Mouse (Mus musculus) embryo, embryonic 10 days (tissue): ENCODE results near the gene Dlx2.

Experiments used
- DNase-seq: peaks from one replicate; pipeline ENCODE4 v3.0.0-alpha.2; 2015; ENCODE audit warnings: low spot score

Dlx2 gene

DNA sequence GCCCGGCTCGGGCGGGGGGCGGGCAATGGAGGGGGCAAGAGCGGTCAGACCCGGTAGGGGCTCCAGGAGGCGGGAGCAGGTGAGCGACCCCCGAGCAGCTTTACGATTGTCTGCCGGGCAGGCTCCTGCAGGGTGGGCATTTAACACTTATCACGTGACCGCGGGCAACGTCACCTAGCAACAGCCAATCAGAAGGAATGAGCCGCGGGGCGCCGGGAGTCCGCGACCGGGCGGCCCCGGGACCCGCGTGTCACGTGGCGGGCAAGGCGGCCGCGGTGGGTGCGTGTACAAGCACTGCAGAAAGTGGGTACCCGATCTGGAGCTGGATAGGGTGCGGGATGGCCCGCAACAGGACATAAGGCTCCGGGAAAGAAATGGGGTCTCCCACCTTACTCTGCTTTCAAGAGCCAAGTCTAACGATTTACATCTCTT, at the start of gene Dlx2:
Gene Dlx2 (minus strand): TSS at position 115 of the 432 bp plus-strand sequence.
- DNase-seq: peak; percentile 93

DNA sequence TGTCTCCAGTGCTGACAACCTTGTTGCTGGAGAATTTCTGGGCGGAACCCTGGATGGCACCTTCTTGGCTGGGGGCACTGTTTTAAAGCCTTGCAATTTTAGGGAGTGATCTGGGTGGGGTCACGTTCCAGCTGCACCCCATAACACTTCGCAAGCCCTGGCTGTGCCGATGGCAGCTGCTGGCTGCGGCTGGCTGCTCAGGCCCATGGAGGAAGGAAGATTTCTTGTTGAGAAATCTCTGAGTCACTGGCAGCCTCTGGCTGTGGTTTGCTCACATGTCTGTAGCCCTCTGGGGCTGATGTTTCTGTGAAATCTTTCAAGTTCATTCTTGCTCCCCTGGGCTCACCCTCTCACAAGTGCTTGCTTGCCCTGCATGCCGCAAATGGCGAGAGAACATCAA, 47.9 kb upstream of the Dlx2 start:
- DNase-seq: no peak

DNA sequence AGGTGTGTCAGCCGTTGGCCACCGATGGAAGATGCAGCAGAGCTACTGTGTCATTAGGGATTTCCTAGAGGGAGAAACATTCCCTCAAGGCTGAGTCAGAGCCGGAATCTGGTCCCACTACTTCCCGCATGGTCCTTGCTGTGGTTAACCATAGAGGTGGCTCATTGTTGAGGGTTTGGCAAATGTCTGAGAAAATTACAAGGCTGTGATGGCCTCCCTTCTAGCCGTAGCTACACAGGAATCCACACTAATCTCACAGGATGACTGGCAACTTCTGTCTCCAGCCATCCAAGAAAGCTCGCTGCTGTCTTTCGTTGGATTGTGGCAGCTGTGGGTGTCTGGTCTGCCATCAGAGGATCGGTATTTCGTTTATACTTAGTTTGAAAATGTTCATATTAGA, 42.6 kb upstream of the Dlx2 start:
- DNase-seq: no peak

DNA sequence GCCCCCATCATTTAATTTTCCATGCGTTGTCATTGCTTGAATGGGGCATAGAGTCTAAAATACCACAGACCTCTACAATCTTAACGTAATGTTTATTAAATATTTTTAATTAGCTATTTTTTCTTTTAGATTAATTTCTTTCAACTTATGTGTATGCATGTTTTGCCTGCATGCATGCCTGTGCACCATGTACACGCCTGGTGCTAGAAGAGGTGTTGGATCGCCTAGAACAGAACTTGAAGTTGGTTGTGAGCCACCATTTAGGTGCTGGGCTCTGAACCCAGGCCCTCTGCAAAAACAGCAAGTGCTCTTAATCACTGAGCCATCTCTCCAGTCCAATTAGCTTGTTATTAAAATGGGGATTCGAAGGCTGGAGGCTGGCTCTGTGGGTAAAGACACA, 34.9 kb upstream of the Dlx2 start:
- no peak for DNase-seq

DNA sequence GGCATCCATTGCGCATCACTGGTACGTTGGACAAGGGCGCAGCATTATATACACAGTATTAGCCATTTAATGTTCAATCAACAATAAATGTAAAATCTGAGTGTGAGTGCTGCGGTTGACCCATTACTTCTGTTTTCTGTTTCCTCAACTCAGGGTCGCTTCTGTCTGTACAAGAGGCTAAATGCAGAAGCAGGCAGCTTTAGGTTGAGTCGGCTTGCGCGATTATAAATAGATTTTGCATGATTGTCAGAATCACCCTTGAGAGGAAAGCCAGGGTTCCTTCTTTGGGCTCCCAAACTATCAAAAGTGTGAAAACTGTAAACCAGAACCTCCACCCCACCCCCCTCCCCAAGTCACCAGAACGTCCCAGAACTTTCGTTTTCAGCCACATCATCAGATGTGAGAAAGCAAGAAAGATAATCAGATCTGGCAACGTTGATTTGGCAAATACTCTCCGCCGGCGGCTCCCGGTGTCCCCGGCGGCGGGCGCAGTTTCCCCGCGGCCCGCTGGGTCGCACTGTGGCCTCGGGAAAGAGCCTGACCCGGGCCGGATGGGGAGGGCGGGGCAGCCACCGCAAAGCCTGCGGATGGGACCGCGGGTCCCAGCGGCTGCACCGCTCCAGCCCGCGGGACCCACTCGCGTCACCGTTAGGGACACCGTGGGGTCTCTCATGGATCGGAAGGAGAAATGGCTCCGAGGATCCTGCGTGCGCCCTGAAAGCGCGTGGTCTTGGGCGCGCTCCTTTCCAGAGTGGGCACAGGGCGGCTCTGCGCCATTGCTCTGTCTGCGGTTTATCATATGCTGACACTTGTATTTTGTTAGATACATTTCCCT, 34.3 kb upstream of the Dlx2 start:
- DNase-seq: peak; percentile 73

DNA sequence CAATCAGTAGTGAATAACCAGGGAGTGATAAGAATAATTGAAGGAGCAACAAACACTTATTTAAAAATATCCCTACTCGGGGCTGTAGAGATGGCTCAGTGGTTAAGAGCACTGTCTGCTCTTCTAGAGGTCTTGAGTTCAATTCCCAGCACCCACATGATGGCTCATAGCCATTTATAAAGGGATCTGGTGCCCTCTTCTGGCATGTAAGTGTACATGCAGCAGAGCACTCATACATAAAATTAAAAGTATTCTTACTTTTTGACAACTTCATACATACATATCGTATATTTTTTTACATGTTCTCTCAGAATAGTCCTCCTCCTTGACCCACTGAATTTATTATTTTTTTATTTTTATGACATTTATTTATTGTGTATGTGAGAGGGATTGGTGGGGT, 30.5 kb upstream of the Dlx2 start:
- DNase-seq: no peak

DNA sequence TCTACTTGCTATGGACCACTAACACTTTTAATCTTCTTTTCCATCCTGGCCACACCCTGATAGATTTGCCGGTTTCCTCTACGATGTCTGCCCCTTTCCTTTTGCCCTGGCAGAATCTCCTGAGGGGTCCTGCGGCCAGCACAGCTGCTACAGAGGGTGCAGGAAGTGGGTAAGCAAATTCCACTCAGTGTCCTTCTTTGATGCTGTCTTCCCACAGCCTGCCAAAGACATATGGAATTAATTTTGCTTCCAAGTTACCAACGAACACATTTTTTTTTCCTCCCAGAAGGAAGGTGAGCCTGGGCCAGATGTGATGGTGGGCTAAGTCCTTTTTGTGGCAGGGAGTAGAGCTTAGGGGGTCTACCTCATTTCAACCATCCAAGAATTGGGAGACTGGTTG, 27.2 kb upstream of the Dlx2 start:
- DNase-seq: peak; percentile 51

DNA sequence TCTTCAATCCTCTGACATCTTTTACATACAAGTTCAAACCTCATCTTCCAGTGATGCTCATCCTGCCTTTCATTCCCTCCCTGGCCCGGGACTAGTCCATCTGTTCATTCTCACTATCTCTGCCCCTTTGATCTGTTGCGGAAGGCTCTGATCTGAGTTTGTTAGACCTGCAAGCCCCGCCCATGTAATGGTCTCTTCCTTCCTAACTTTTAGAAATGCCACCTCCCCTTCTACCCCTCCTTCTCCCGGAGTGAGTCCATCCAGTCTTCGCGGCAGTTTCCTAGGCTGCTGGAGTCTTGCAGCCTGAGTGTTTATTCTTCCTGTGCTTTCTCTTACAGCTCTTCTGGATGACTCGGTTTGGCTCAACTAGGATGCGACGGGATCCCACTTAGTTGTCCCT, 19.9 kb upstream of the Dlx2 start:
- DNase-seq: no peak

DNA sequence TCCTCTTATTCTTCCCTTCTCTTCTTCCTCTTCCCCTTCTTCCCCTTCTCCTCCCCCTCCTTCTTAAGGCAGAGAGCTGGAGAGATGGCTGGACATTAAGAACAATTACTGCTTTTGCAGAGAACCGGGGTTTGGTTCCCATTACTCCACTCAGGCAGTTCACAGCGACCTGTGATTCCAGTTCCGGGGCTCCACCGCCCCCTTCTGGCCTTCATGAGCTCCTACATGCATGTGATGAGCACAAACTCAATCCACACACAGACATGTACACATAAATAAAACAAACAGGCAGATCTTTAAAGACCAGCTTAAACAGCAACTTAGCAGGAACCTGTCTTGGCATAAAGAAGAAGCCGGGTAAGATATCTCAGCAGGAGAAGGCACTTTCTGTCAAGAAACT, 9.5 kb upstream of the Dlx2 start:
- DNase-seq: no peak

DNA sequence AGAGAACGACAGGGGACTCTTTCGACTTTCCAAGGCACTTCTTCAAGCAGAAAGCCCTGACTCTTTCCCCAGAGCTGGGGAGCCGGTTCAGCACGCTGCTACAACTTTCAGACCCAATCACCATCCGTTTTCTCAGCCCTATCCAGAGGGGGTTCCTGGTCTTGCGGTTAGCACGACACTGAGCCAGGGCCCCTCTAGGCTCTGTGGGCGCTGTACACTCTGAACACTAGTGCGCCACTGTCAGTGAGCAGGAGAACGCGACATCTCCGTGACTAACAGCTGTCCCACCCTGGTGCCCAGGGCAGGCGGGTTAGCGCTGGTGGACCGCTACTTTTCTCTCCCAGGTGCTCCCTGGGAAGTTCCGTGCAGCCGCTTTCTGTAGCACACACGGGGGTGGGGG, 5.2 kb upstream of the Dlx2 start:
- DNase-seq: no peak

DNA sequence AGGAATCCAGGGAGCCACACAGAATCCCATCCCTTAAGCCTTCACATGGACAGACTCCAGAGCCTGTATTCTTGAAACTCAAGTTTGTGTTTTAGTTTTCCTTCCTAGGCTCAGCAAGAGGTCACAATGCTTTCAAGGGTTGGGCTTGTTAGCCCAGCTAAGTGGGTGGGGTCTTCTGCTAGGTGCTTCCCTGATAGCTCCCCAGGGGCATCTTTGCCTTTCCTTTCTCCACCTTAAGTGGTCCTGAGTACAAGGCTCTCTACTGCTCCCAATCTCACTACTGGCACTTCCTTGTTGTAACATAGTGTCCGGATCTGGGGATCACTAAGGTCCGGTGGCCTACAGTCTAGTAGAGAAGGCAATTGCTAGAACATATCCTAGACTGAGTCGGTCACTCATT, 3.8 kb upstream of the Dlx2 start:
- no peak for DNase-seq

DNA sequence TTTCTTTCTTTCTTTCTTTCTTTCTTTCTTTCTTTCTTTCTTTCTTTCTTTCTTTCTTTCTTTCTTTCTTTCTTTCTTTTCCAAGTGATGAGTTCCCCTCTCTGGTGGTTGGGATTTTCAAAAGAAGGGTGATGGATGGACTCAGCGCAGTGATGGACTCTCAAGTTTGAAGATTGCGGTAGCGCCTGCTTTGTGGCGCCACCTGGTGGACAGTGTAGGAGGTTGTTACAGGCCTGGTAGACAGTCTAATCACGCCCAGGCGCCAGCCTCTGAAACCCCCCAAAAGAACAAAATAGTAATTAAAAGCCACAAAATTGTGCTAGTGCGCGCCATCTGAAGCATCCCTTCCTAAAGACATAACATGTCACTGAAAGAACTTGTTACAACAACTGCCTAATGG, 1.3 kb upstream of the Dlx2 start:
- peak; percentile 97 for DNase-seq

DNA sequence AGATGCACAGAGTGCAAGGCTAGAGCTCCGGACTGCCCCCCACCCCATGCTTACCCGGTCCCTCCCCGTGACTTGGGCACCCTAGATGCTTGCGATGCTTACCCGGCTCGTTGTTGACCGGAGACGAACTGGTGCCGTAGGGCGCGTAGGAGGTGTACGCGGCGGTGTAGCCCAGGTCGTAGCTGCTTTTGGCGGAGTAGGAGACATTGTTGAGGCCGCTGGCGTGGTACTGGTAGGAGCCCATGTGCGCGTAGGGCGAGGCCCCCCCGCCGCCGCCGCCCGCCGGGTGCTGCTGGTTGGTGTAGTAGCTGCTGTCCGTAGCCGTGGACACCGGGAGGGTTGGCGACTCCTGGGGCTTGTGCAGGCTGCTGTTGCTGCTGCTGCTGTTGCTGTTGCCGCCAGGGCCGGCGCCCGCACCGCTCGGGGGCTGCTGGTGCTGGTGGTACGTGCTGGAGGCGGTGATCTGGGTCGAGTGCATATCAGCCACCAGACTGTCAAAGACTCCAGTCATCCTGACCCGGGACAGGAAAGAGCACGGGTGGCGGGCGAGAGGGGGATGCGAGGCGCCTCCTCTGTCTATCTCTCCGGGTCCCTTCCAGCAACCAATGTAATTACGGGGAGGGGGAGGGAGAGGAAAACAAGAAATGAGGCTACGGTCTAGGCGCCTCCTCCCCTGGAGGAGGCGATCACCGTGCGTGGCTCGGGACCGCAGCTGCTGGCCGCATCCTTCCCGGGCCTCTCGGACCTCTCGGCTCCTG, 493 bp downstream of the Dlx2 start:
- DNase-seq: peak; percentile 62

DNA sequence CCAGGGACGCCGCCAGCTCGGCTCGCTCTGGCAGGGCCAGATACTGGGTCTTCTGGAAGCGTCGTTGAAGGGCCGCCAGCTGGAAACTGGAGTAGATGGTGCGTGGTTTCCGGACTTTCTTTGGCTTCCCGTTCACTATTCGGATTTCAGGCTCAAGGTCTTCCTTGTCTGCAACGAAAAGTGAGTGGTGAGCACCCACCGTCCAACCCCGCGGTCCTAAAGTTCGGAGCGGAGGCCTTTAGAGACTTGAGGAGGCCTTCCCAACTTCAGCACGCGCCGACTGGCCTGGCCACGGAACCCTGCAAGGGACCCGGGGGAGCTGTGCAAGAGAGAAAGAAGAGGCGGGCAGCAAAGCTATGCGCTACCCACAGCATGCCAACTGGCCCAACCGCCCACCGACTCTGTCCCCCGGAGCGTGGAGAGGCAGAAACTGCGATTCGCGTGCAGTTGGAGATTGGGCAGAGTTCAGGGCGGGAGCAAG, 1.1 kb downstream of the Dlx2 start:
- peak; percentile 36 for DNase-seq

DNA sequence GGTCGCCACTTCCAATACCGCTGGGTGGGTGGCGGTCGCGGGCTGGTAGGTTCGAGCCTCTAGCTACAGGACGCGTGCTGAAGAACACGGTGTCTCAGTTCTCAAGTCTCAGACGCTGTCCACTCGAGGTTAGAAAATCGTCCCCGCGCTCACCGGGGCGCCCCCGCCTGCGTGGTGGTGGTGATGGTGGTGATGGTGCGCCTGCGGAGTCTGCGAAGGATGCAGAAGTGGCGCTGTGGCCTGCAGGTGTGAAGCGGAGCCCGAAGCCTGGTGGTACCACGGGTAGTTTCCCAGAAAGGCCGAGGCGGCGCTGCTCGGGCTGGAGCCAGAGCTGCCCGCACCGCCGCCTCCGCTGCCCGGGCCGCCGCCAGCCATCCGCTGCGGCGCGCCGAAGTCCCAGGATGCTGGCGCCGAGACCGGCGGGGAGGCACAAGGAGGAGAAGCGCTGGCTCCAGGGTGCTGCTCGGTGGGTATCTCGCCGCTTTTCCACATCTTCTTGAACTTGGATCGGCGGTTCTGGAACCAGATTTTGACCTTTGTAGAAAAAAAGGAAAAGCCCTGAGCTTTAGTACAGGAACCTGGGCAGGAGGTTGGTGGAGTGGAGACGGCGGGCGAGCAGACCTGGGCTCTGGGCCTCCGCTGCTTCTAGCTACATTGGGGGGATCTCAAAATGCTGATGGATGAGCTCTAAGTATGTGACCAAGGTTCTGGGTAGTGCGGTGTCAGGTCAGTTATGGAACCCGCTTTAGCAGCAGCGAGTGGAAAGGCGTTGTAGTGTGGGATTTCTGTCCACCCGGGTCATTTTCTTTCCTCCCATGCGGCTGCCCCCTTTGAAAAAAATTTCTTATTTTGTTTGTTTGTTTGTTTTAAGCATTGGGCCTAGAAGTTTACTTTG, 1.9 kb downstream of the Dlx2 start:
- DNase-seq: peak; percentile 59

DNA sequence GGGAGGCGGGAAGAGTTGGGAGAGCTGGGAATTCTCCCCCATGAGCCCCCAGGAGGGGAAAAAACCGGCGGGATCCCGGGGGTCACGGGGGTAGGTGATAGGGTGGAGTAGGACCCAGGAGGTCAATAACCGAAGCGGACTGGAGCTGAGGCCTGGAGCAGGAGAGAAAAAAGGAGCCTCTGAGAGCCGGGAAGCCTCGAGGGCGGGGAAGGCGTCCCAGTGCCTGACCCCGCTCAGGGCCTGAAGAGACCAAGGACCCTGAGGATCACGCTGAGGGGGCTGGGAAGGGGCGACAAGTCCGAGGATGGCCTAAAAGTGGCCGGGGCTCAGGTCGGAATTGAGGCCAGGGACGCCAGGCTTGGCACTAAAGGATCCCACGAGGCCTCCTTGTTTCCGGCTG, 2.6 kb downstream of the Dlx2 start:
- DNase-seq: no peak

DNA sequence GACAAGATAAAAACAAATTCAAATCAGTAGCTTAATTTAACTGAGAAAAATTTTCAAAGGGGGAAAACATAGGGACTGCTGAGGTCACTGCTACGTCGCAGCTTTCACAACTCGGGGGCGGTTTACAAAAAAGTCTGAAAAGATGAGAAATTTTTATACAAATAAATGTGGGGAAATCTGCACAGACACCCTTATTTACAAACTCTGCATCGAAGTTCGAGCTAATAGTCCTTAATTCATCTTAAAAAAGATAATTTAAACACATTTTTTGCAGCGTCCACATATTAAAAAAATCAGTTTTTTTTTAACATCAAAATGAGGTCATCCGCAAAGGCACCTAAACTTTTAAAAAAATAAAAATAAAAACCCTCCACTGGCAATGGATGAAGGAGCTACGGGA, 3.0 kb downstream of the Dlx2 start:
- DNase-seq: no peak

DNA sequence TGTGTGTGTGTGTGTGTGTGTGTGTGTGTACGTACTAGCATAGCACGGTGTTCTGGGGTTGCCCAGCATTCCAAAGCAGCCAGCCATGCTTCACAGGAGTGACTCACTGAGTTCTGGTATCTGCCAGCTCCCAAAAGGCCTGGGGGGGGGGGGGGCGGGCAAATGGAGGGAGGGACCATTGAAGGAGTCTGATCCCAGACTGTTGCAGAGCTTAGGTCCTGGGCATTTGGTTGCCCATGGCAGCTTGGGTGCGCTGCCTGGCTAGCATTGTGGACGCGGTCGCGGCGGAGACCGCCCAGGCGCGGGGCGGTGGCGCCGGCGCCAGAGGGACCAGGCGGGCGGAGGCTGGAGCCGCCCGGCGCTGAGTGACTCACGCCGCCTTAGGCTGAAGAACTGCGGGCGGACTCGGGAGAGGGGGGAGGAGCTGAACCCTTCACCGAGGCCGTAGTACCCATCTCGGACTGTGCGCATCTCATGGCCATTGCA, 3.7 kb downstream of the Dlx2 start:
- DNase-seq: peak; percentile 75

DNA sequence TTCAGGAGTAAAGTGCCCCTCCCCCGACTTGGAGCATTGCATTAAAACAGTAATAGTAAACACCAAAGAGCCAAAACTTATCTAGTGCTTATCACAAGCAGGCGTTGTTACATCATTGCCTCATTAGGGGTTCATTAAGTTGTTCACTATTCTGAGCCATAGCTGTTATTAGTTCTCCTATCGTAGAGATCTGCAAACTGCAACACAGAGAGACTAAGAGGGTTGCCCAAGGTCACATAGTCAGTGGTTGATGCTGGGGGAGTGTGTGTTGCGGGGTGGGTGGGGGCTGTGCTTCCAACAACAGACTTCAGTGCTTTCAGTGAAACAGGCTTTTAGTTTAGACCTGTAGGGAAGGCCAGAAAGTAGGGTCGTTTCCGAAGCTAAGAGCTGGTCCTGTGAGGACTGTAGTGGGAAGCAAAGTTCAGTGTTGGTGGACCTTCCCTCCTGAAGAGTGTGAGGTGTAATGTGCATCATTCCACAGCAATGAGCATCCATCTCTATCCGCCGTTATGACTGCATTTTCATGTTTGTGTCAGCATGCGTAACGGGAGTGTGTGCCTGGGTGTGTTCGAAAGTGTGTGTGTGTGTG, 4.2 kb downstream of the Dlx2 start:
- DNase-seq: peak; percentile 44

DNA sequence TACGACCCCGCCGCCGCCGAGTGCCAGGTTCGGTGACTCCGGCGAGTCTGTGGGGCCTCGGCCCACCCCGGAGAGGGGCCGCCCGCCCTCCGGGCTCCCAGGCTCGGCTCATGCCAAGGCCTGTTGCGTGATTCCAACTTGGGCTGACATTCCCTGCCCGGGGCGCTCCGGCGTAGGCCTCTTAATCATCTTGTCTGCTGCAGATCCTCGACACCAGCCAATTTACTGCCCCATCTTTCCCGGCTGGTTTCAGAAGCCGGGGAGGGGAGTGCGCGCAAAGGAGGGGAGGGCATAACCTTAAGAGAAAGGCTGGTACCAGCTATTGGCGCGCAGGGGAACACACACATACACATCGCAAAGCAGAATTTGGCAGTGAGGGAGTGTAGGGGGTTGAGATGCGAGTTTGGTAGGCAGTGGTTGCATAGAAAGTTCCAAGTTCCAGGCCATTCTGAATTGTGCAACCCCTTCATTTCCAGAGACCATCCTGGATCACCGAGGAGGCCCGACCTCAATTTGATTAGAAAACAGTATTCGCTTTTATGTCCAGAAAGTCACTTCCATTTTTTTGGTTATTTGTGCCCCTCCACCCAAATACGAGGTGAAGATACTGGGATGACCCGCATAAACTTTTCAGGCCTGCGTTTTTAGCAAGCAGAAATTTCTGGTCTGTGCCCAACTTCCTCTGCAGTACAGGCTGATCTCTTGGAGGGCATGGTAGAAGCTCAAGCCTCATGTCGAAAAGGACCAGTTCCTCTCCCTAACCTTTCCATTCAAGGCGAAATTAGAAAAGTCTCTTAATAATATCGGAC, 4.9 kb downstream of the Dlx2 start:
- DNase-seq: peak; percentile 63
